Mouse (Mus musculus) gastrocnemius, adult 2 months (tissue): ENCODE measurements at regions not wholly inside any gene's neighbourhood (a gene's known extent, or its start where the extent isn't known, plus 50 kb on each side); places are given as distances from the start of the nearest gene placed in this dataset.

ENCODE experiments used
- DNase-seq: peaks from one replicate; pipeline ENCODE4 v3.0.0; 2022
- H3K27ac ChIP-seq: fragments of 200-600 bp; 2 replicates; pipeline ENCODE4 v1.8.1; 2022; ENCODE audit warnings: mild to moderate bottlenecking
- H3K4me3 ChIP-seq: fragments of 200-600 bp; 2 replicates; pipeline ENCODE4 v1.8.1; 2022; ENCODE audit warnings: mild to moderate bottlenecking, moderate library complexity
- CTCF ChIP-seq: fragments of 200-600 bp; IDR thresholded peaks from 2 replicates; pipeline ENCODE4 v1.8.1; 2022; ENCODE audit warnings: antibody characterized with exemption, mild to moderate bottlenecking, moderate library complexity
- intact Hi-C: fragments of 180-260 bp; cut with DNase I; formaldehyde crosslinking; loops from one replicate; pipeline ENCODE4 v1.15.1; 2025

DNA sequence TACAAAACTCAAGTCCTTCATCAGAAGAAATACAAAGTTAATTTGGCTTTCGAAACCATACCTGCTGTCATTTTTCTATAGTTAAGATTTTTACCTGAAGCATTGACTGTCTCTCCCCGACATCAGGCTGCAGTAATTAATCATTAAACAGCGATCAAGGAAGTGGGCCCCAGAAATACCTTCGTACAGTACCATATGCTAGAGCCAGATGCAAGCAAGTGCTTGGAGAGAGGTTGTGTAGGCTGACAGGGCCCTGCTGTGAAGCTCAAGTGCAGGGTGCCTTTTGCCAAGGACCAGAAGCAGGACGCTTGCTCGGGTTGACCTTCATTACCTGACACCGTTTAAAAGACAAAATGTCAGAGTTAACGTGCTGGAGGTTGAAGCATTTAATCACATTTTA lies 315.3 kb downstream of the Rergl start:
- no peak for DNase-seq
- intact Hi-C loops, result no loop called here
- no peak overlapping the region for H3K4me3 ChIP-seq
- no peak overlapping the region for H3K27ac ChIP-seq
- no peak for TF ChIP-seq CTCF

DNA sequence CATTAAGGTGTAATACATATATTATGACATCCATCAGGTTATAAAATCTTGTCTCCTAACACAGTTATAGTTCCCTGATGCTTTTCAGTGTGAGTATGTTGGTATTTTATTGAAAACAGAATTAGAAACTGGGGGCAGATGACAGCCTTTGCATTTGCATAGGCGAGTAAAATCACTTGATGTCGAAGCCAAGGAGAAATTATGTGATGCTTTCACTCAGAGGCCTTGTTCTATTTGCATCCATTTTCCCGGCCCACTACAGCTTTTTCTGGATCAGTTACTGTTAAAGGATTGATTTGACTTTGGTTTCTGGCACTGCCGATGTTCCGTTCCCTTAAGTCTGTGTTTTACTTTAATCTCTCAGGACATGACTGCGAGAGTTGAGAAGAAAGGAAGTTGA lies 341.4 kb downstream of the Rergl start:
- intact Hi-C loops, result no loop called here
- H3K27ac ChIP-seq, result no peak overlapping the region

DNA sequence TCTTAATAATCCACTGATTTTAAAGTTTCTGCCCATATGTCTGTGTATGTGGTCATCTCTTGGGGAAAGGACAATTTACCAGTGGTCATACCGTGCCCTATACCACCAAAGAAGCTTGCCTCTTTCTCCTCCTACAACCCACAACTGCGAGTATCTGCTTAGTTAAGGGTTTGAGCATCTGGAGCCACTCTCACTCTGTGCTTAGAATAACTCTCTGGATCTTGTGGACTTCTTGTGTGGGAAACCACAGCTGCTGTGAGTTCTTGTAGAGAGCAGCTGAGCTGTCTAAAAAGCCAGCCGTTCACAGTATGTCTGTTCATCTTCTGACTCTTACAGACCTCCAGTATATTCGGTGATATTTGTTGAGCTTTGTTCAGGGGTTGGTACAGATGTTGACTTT lies 342.0 kb downstream of the Rergl start:
- TF ChIP-seq CTCF, result no peak
- no peak for DNase-seq
- intact Hi-C loops, result no loop called here

More for the DNA sequence above, 341.4 kb downstream of the Rergl start:
- no peak overlapping the region for H3K4me3 ChIP-seq
- DNase-seq, result no peak
- TF ChIP-seq CTCF, result no peak

DNA sequence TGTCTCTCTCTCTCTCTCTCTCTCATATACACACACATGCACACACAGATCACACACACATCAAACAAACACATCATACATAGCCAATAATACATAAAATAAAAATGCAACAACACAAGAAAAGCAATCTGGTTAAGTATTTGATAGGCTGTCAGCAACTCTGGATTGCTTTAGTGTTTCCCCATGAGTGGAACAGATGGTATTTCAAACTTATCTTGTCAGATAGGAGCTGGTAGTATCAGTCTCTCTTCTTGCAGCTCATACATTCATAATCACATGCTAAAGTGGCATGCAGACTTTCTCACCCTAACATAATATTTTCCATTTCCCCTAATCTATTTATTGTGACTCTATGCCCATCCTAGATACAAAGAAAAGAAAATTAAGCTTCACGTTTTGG lies 347.0 kb downstream of the Rergl start:
- no peak overlapping the region for H3K27ac ChIP-seq
- DNase-seq, result no peak
- intact Hi-C loops, result no loop called here

More for the DNA sequence above, 342.0 kb downstream of the Rergl start:
- H3K4me3 ChIP-seq, result no peak overlapping the region
- H3K27ac ChIP-seq, result no peak overlapping the region

DNA sequence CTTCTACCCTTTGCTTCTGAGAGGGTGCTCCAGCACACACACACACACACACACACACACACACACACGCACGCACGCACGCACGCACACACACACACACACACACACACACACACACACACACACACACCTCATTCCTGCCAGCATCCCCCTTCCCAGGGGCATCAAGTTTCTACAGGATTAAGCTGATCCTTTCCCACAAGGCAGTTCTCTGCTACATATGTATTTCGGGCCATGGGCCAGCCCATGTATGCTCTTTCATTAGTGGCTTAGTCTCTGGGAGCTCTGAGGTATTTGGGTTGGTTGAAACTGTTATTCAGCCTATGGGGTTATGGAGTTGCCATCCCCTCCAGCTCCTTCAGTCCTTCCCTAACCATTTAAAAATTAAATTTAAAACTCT lies 366.1 kb downstream of the Rergl start:
- intact Hi-C loops, result no loop called here
- no peak overlapping the region for H3K27ac ChIP-seq
- DNase-seq, result no peak
- no peak overlapping the region for H3K4me3 ChIP-seq
- no peak for TF ChIP-seq CTCF

More for the DNA sequence above, 347.0 kb downstream of the Rergl start:
- no peak for TF ChIP-seq CTCF
- H3K4me3 ChIP-seq, result no peak overlapping the region

DNA sequence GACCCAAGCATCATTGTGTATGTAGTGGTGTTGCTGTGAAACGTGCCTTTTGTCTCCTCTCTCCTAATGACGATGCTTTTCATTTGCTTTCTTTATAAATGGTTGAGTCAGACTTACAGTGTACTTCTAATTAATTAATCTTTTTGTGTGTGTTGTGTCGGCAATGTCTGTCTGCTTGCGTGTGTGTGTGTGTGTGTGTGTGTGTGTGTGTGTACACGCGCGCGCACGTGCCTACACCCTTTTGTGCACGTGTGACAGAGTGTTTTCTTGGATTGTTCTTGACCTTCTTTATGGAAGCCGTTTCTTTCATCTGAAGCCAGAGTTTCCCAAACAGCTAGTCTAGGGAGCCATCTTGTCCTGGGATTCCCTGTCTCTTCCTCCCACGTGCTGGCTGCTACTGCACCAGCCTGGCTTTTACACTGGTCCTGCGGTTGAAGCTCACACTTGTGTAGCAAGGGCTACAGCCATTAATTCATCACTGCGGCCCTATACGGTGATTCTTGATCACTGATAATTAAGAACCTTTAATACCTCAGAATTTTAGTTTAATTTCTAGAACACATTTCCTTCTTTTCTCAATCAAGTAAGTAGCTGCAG lies 369.6 kb downstream of the Rergl start:
- intact Hi-C loops, result no loop called here
- TF ChIP-seq CTCF, result no peak
- DNase-seq, result no peak
- no peak overlapping the region for H3K27ac ChIP-seq
- no peak overlapping the region for H3K4me3 ChIP-seq

DNA sequence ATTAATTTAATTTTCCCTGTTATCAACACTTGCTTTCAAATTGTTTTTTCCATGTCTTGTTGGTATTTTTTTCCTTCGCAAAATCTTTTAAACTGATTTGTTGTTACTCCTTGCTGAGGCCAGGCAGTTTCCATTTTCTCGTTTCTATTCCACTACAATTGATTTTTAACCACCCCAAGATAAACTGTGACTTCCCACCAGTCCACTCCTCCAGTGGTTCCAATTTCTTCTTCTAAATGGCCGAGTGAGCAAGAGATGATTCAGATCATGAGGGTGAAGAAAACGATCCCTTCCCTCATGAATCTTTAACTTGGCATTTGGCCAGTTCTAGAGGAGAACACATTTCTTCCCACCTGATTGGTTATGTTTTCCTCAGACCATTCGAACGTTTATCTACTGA lies 393.5 kb downstream of the Rergl start:
- Histone ChIP-seq H3K4me3 (no peak overlapping the region), H3K27ac (no peak overlapping the region)
- no peak for DNase-seq
- intact Hi-C loops, result no loop called here
- TF ChIP-seq CTCF, result no peak

DNA sequence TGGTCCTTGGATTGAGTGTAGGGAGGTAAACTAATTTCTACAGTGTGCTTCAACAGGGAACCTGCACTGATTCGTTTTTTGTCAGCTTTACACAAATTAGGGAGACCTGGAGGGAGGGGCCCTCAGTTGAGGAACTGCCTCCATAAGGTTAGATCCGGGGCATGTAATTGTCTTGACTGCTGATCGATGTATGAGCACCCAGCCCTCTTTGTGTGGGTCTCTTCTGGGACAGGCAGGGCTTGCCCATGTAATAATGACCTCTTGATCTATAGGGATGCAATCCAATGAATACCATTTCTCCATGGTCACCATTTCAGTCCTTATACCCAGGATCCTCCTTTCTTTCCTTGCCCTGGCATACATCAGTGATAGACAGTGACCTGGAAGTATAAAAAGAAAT lies 398.4 kb downstream of the Rergl start:
- TF ChIP-seq CTCF, result no peak
- DNase-seq, result no peak
- H3K4me3 ChIP-seq, result no peak overlapping the region
- H3K27ac ChIP-seq, result no peak overlapping the region
- intact Hi-C loops, result no loop called here

DNA sequence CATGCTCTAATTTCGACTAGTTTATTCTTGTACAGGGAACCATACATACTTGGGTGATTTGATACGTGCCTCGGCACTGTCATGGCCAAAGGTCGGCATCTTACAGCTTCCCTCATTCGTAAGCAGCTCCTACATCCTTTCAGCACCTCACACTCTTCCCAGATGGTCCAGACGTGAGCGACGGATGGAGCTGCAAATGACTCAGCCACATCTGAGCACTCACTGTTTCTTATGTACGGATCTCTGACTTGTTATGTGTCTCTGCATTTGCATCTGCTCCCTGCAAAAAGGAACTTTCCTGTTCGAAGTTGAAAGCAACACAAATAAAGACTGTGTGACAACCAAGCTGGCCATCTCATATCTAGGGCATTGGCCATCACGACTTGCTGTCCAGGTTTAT lies 402.5 kb downstream of the Rergl start:
- intact Hi-C loops, result no loop called here
- no peak for DNase-seq
- H3K4me3 ChIP-seq, result no peak overlapping the region
- TF ChIP-seq CTCF, result no peak
- no peak overlapping the region for H3K27ac ChIP-seq

DNA sequence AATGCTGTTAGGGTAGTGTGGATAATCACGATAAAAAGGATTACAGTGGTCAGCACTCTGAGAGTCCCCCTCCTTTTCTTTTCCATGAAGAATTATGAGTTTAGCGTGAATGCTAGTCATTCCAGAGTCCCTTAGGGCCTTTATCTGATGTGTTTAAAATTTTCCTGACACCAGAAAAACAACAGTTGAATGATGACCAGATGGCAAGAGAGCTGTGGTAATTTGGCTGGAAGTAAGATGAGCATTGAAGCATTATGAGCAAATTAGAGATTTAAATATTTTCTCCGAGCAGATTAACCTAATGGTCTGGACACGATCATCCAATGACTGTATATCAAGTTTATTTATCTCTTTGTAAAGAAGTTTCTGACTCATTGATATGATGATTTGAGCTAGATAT lies 417.1 kb upstream of the Igbp1b start:
- TF ChIP-seq CTCF, result no peak
- DNase-seq, result no peak
- no peak overlapping the region for H3K27ac ChIP-seq
- no peak overlapping the region for H3K4me3 ChIP-seq
- intact Hi-C loops, result no loop called here

DNA sequence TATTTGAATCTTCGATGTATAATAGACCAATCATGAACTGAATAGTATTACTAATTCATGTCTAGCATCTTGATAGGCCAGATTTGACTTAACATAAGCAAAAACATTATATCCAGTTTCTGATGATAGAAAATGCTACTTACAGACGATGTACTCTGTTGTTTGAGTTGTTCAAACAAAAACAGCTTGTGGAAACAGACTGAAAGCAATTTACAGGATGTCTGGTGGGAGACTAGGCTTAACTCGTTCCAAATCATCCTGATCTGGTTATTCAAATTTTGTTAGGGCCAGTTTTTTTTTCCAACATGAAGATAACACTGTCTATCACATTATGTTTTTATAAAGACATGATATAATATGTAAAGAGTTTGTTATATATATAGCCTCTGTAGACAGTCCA lies 369.4 kb upstream of the Igbp1b start:
- H3K4me3 ChIP-seq, result no peak overlapping the region
- DNase-seq, result no peak
- intact Hi-C loops, result no loop called here
- TF ChIP-seq CTCF, result no peak
- H3K27ac ChIP-seq, result no peak overlapping the region

DNA sequence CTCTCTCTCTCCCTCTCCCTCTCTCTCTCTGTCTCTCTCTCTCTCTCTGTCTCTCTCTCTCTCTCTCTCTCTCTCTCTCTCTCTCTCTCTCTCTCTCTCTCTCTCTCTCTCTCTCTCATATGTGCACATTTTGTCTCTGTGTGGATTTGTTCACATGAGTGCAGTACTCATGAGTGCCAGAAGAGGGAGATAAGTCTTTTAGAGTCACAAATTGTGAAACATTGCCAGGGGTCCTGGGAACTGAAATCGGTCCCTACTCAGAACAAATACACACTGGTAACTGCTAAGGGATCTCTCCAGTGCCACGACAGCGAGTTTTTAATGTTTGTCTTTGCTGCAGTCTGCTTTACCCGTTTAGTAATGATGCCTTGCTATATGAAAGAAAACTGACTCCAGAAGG lies 356.2 kb upstream of the Igbp1b start:
- intact Hi-C loops, result no loop called here
- H3K27ac ChIP-seq, result no peak overlapping the region
- no peak for TF ChIP-seq CTCF
- DNase-seq, result no peak
- H3K4me3 ChIP-seq, result no peak overlapping the region

DNA sequence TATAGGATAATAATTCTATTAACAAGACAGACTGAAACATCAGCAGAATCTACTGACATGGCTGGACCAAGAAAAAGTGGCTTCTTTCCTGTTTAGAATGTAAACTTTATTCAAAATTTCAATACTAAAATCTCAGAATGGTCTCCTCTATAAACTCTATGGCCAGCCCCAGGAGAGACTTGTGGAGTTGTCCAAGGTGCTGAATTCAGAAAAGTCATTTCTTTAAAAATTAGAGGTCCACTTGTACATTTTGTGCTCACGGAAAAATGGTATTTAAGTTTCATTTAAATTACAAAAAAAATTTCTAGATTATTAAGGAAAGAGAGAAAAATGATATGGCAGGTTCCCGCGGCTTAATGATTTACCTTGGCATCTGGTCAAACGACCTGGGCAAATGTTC lies 352.2 kb upstream of the Igbp1b start:
- no peak overlapping the region for H3K4me3 ChIP-seq
- no peak for TF ChIP-seq CTCF
- intact Hi-C loops, result no loop called here
- no peak overlapping the region for H3K27ac ChIP-seq
- DNase-seq, result no peak
